Mouse (Mus musculus) neural tube, embryonic 12.5 days (tissue): ENCODE measurements at regions not wholly inside any gene's neighbourhood (a gene's known extent, or its start where the extent isn't known, plus 50 kb on each side); places are given as distances from the start of the nearest gene placed in this dataset.
A peak's percentile ranks its signal among the peaks of the same experiment; 100 is the strongest.

Source experiments
- ATAC-seq: fragments of 200-750 bp; cut with Nextera tagmentation; 2 replicates; pipeline ENCODE4 v1.8.0; 2017; ENCODE audit warnings: low read depth, mild to moderate bottlenecking, moderate TSS enrichment, moderate library complexity; ENCODE audit not compliant: low FRiP score
- H3K27ac ChIP-seq: fragments of 300-500 bp; sonication (generic); 2 replicates; pipeline ENCODE4 v1.5.1; 2016
- H3K27me3 ChIP-seq: fragments of 300-500 bp; sonication (generic); replicated peaks from 2 replicates; pipeline ENCODE4 v1.6.1; 2016; ENCODE audit warnings: mild to moderate bottlenecking
- H3K36me3 ChIP-seq: fragments of 300-500 bp; sonication (generic); 2 replicates; pipeline ENCODE4 v1.6.1; 2016; ENCODE audit warnings: mild to moderate bottlenecking
- H3K4me1 ChIP-seq: fragments of 300-500 bp; sonication (generic); 2 replicates; pipeline ENCODE4 v1.6.1; 2016
- H3K4me2 ChIP-seq: fragments of 300-500 bp; sonication (generic); replicated peaks from 2 replicates; pipeline ENCODE4 v1.6.1; 2016; ENCODE audit warnings: mild to moderate bottlenecking
- H3K4me3 ChIP-seq: fragments of 300-500 bp; sonication (generic); 2 replicates; pipeline ENCODE4 v1.5.1; 2016
- H3K9ac ChIP-seq: fragments of 300-500 bp; sonication (generic); 2 replicates; pipeline ENCODE4 v1.6.1; 2016; ENCODE audit warnings: mild to moderate bottlenecking
- H3K9me3 ChIP-seq: fragments of 300-500 bp; sonication (generic); 2 replicates; pipeline ENCODE4 v1.6.1; 2016; ENCODE audit warnings: mild to moderate bottlenecking
- WGBS: fragments of 180-500 bp; shearing (Covaris S2); methylation state at CpG from one replicate; pipeline ENCODE4 v1.1.7; 2016; 5-methylcytosine and 5-hydroxymethylcytosine counted together

GRCm38 (mm10) chr15:13285355-13285754 lies 111.9 kb upstream of the Cdh6 start:
- ATAC-seq, result no peak
- 84% methylated on average over 3 of the region's 3 CpGs for WGBS

GRCm38 (mm10) chr15:13284219-13284618 lies 110.7 kb upstream of the Cdh6 start:
- no peak overlapping the region for H3K4me2 ChIP-seq
- no peaks in the 10 kb centered on the region for H3K36me3 ChIP-seq
- H3K27ac ChIP-seq, result no peak overlapping the region
- H3K27me3 ChIP-seq, result no peaks in the 10 kb centered on the region
- no peaks in the 10 kb centered on the region for H3K9me3 ChIP-seq
- H3K4me1 ChIP-seq, result no peaks in the 10 kb centered on the region
- no peak for ATAC-seq
- H3K9ac ChIP-seq, result no peak overlapping the region
- 93% methylated on average over 2 of the region's 2 CpGs for WGBS
- no peak overlapping the region for H3K4me3 ChIP-seq

More at GRCm38 (mm10) chr15:13285355-13285754, 111.9 kb upstream of the Cdh6 start:
- Histone ChIP-seq H3K9me3 (no peaks in the 10 kb centered on the region), H3K4me1 (no peaks in the 10 kb centered on the region), H3K27ac (no peak overlapping the region), H3K36me3 (no peaks in the 10 kb centered on the region), H3K27me3 (no peaks in the 10 kb centered on the region), H3K4me2 (no peak overlapping the region), H3K9ac (no peak overlapping the region), H3K4me3 (no peak overlapping the region)

GRCm38 (mm10) chr15:13283106-13283505 lies 109.6 kb upstream of the Cdh6 start:
- Histone ChIP-seq H3K4me2 (no peak overlapping the region), H3K27me3 (no peaks in the 10 kb centered on the region), H3K4me1 (no peaks in the 10 kb centered on the region), H3K4me3 (no peak overlapping the region), H3K36me3 (no peaks in the 10 kb centered on the region), H3K9me3 (no peaks in the 10 kb centered on the region), H3K9ac (no peak overlapping the region), H3K27ac (no peak overlapping the region)
- no peak for ATAC-seq
- 91% methylated on average over 5 of the region's 5 CpGs for WGBS

GRCm38 (mm10) chr15:13276909-13277235 lies 103.4 kb upstream of the Cdh6 start:
- H3K27me3 ChIP-seq, result no peaks in the 10 kb centered on the region
- H3K4me3 ChIP-seq, result no peak overlapping the region
- H3K4me2 ChIP-seq, result no peak overlapping the region
- no peaks in the 10 kb centered on the region for H3K4me1 ChIP-seq
- no peak overlapping the region for H3K27ac ChIP-seq
- no peak overlapping the region for H3K9ac ChIP-seq
- WGBS, result 69% methylated on average over 8 of the region's 8 CpGs
- ATAC-seq, result 0 out of 2 replicates have a peak, but pooled peaks have one; percentile 9
- H3K9me3 ChIP-seq, result no peaks in the 10 kb centered on the region
- no peaks in the 10 kb centered on the region for H3K36me3 ChIP-seq

GRCm38 (mm10) chr15:13276225-13276908 lies 102.9 kb upstream of the Cdh6 start:
- Histone ChIP-seq H3K4me3 (no peak overlapping the region), H3K4me2 (no peak overlapping the region), H3K9me3 (no peaks in the 10 kb centered on the region), H3K36me3 (no peaks in the 10 kb centered on the region), H3K27ac (no peak overlapping the region), H3K9ac (no peak overlapping the region), H3K4me1 (no peaks in the 10 kb centered on the region), H3K27me3 (no peaks in the 10 kb centered on the region)
- 0 out of 2 replicates have a peak, but pooled peaks have one; percentile 33 for ATAC-seq
- WGBS, result 77% methylated on average over 5 of the region's 5 CpGs

GRCm38 (mm10) chr15:13275326-13275725 lies 101.9 kb upstream of the Cdh6 start:
- Histone ChIP-seq H3K27me3 (no peaks in the 10 kb centered on the region), H3K4me1 (no peaks in the 10 kb centered on the region), H3K27ac (no peak overlapping the region), H3K4me2 (no peak overlapping the region), H3K9ac (no peak overlapping the region), H3K4me3 (no peak overlapping the region), H3K9me3 (no peaks in the 10 kb centered on the region), H3K36me3 (no peaks in the 10 kb centered on the region)
- ATAC-seq, result no peak
- 4% methylated on average over 5 of the region's 5 CpGs for WGBS

GRCm38 (mm10) chr15:13274366-13275067 lies 101.0 kb upstream of the Cdh6 start:
- Histone ChIP-seq H3K27me3 (no peaks in the 10 kb centered on the region), H3K27ac (no peak overlapping the region), H3K4me1 (no peaks in the 10 kb centered on the region), H3K9me3 (no peaks in the 10 kb centered on the region), H3K36me3 (no peaks in the 10 kb centered on the region), H3K4me3 (no peak overlapping the region), H3K9ac (no peak overlapping the region), H3K4me2 (no peak overlapping the region)
- ATAC-seq, result no peak
- 91% methylated on average over 5 of the region's 5 CpGs for WGBS

GRCm38 (mm10) chr15:13246053-13246696 lies 72.7 kb upstream of the Cdh6 start:
- H3K9me3 ChIP-seq, result no peaks in the 10 kb centered on the region
- ATAC-seq, result no peak
- no peak overlapping the region for H3K4me3 ChIP-seq
- no peak overlapping the region for H3K9ac ChIP-seq
- no peaks in the 10 kb centered on the region for H3K4me1 ChIP-seq
- H3K27me3 ChIP-seq, result no peaks in the 10 kb centered on the region
- WGBS, result 92% methylated on average over 11 of the region's 11 CpGs
- H3K4me2 ChIP-seq, result no peak overlapping the region
- no peak overlapping the region for H3K27ac ChIP-seq
- H3K36me3 ChIP-seq, result no peaks in the 10 kb centered on the region

GRCm38 (mm10) chr15:13244306-13244705 lies 70.8 kb upstream of the Cdh6 start:
- Histone ChIP-seq H3K4me3 (no peak overlapping the region), H3K27ac (no peak overlapping the region)
- WGBS, result 20% methylated on average over 14 of the region's 14 CpGs

GRCm38 (mm10) chr15:13243561-13243960 lies 70.1 kb upstream of the Cdh6 start:
- Histone ChIP-seq H3K9me3 (no peaks in the 10 kb centered on the region), H3K9ac (no peak overlapping the region), H3K27ac (no peak overlapping the region), H3K36me3 (no peaks in the 10 kb centered on the region), H3K4me2 (no peak overlapping the region), H3K4me3 (no peak overlapping the region), H3K4me1 (no peaks in the 10 kb centered on the region), H3K27me3 (no peaks in the 10 kb centered on the region)
- no peak for ATAC-seq
- WGBS, result 76% methylated on average over 4 of the region's 4 CpGs

More at GRCm38 (mm10) chr15:13244306-13244705, 70.8 kb upstream of the Cdh6 start:
- H3K36me3 ChIP-seq, result no peaks in the 10 kb centered on the region
- H3K27me3 ChIP-seq, result no peaks in the 10 kb centered on the region
- H3K4me2 ChIP-seq, result peak overlapping the region; percentile 41
- H3K9me3 ChIP-seq, result no peaks in the 10 kb centered on the region
- 0 out of 2 replicates have a peak, but pooled peaks have one; percentile 53 for ATAC-seq
- no peak overlapping the region for H3K9ac ChIP-seq
- no peaks in the 10 kb centered on the region for H3K4me1 ChIP-seq

GRCm38 (mm10) chr15:13240931-13241330 lies 67.5 kb upstream of the Cdh6 start:
- Histone ChIP-seq H3K36me3 (no peaks in the 10 kb centered on the region), H3K4me2 (no peak overlapping the region), H3K27ac (no peak overlapping the region), H3K9me3 (no peaks in the 10 kb centered on the region), H3K4me1 (no peaks in the 10 kb centered on the region), H3K4me3 (no peak overlapping the region), H3K27me3 (no peaks in the 10 kb centered on the region), H3K9ac (no peak overlapping the region)
- 59% methylated on average over 7 of the region's 7 CpGs for WGBS
- ATAC-seq, result no peak

GRCm38 (mm10) chr15:13236869-13237507 lies 63.5 kb upstream of the Cdh6 start:
- H3K4me3 ChIP-seq, result no peak overlapping the region
- no peak overlapping the region for H3K27ac ChIP-seq
- no peak for ATAC-seq
- H3K9me3 ChIP-seq, result no peaks in the 10 kb centered on the region
- no peak overlapping the region for H3K9ac ChIP-seq
- no peak overlapping the region for H3K4me2 ChIP-seq
- no peaks in the 10 kb centered on the region for H3K27me3 ChIP-seq
- 69% methylated on average over 8 of the region's 8 CpGs for WGBS
- H3K4me1 ChIP-seq, result no peaks in the 10 kb centered on the region
- no peaks in the 10 kb centered on the region for H3K36me3 ChIP-seq
